Mouse (Mus musculus): ENCODE results near the gene Btbd11.

DNA sequence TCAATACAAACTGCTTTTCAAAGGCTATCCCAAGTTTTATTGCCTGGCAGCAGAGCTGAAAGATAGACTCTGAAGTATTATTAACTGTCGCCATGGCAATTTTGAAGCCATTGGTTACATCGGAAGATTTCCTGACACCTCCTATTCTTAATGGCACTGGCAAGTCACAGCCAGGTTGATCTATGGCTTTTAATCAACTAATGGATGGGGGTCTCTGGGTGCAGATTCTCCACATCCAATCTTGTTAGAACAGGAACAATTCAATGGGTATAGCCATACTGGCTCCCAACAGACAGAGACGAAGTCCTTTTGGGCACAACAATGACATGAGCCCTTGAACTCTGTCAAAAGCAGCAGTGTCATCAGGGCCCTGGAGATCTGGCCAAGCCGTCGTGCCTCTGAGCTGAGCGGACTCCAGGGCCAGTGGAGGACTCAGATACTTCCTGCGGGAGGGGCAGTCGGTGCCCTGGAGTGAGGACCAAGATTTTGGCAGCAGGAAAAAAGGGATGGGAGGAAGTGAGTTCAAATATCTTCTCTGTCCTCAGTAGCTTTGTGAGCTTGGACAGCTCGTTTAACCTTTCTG, 114.0 kb downstream of the Btbd11 start:
- no peak for TF ChIP-seq CTCF (IDR thresholded peaks at IDR 0.05; ENCODE audit: extremely low read depth, insufficient read depth, insufficient read length, insufficient replicate concordance)
- TF ChIP-seq POLR2A (IDR thresholded peaks at IDR 0.05; ENCODE audit: low read depth, low read length) = no peak

All from spleen, adult 2 months (tissue).